Mouse (Mus musculus): ENCODE results near the gene Dido1.
"Not testable (repeated sequence)": the region's sequence is repeated elsewhere in the genome, so short reads cannot be mapped to it uniquely, and the experiment has no call there.

Gene Dido1

GRCm38 (mm10) chr2:180723865-180724264, 14.1 kb upstream of the Dido1 start:
- DNase-seq: no peak

- DNase-seq: not testable (repeated sequence)
Measured at GRCm38 (mm10) chr2:180722748-180723147, 12.9 kb upstream of the Dido1 start.

GRCm38 (mm10) chr2:180712037-180712689, 2.4 kb upstream of the Dido1 start:
- DNase-seq: no peak

GRCm38 (mm10) chr2:180711527-180711926, 1.7 kb upstream of the Dido1 start:
- no peak for DNase-seq

- DNase-seq: no peak
Measured at GRCm38 (mm10) chr2:180710276-180711155, 717 bp upstream of the Dido1 start.

- no peak for DNase-seq
Measured at GRCm38 (mm10) chr2:180709023-180709922, 526 bp downstream of the Dido1 start.

- DNase-seq: no peak
Measured at GRCm38 (mm10) chr2:180705975-180706374, 3.8 kb downstream of the Dido1 start.

- DNase-seq: no peak
Measured at GRCm38 (mm10) chr2:180705066-180705465, 4.7 kb downstream of the Dido1 start.

- no peak for DNase-seq
Measured at GRCm38 (mm10) chr2:180704591-180704990, 5.2 kb downstream of the Dido1 start.

GRCm38 (mm10) chr2:180703645-180704359, 6.0 kb downstream of the Dido1 start:
- no peak for DNase-seq

- DNase-seq: no peak
Measured at GRCm38 (mm10) chr2:180703175-180703574, 6.6 kb downstream of the Dido1 start.

- DNase-seq: no peak
Measured at GRCm38 (mm10) chr2:180702701-180703149, 7.1 kb downstream of the Dido1 start.

- peak; percentile 95 to 97 for DNase-seq
Measured at GRCm38 (mm10) chr2:180701767-180702621, 7.8 kb downstream of the Dido1 start.

- no peak for DNase-seq
Measured at GRCm38 (mm10) chr2:180701053-180701766, 8.6 kb downstream of the Dido1 start.

- no peak for DNase-seq
Measured at GRCm38 (mm10) chr2:180700457-180700856, 9.3 kb downstream of the Dido1 start.

- DNase-seq: no peak
Measured at GRCm38 (mm10) chr2:180695176-180695575, 14.6 kb downstream of the Dido1 start.

GRCm38 (mm10) chr2:180692630-180693029, 17.2 kb downstream of the Dido1 start:
- DNase-seq: no peak

- no peak for DNase-seq
Measured at GRCm38 (mm10) chr2:180689841-180690240, 20.0 kb downstream of the Dido1 start.

- no peak for DNase-seq
Measured at GRCm38 (mm10) chr2:180684031-180684430, 25.8 kb downstream of the Dido1 start.

- DNase-seq: no peak
Measured at GRCm38 (mm10) chr2:180683524-180683923, 26.3 kb downstream of the Dido1 start.

- no peak for DNase-seq
Measured at GRCm38 (mm10) chr2:180681225-180681624, 28.6 kb downstream of the Dido1 start.

Measured in cerebellum, postnatal 25 days (tissue).